Mouse (Mus musculus) myocyte (in vitro differentiated cells): ENCODE data around the gene Rbm6.

Experiments
- E2F4 ChIP-seq: IDR thresholded peaks from one replicate; pipeline ENCODE4 v1.6.1; 2011; ENCODE audit warnings: mild to moderate bottlenecking, control low read depth, moderate library complexity; ENCODE audit not compliant: insufficient read depth
- MAX ChIP-seq: IDR thresholded peaks from one replicate; pipeline ENCODE4 v1.6.1; 2011; ENCODE audit warnings: low read depth, mild to moderate bottlenecking, control low read depth
- MYOD1 ChIP-seq, 3 experiments: IDR thresholded peaks; one replicate each; pipeline ENCODE4 v1.6.1; 2011; ENCODE audit warnings: control low read depth in 2 of 3, low read depth in 2 of 3, mild to moderate bottlenecking in 2 of 3, moderate library complexity in 1 of 3; ENCODE audit not compliant: insufficient read length in 2 of 3, control insufficient read depth in 1 of 3
- POLR2A ChIP-seq: IDR thresholded peaks from one replicate; pipeline ENCODE4 v1.6.1; 2011; ENCODE audit warnings: low read depth, mild to moderate bottlenecking, control low read depth, moderate library complexity; ENCODE audit not compliant: insufficient read length
- POLR2AphosphoS2 ChIP-seq: IDR thresholded peaks from one replicate; pipeline ENCODE4 v1.6.1; 2011; ENCODE audit warnings: low read depth, control low read depth; ENCODE audit not compliant: insufficient read length
- TCF12 ChIP-seq: IDR thresholded peaks from one replicate; pipeline ENCODE4 v1.6.1; 2011; ENCODE audit warnings: mild to moderate bottlenecking, control low read depth; ENCODE audit not compliant: poor library complexity, insufficient read depth, severe bottlenecking
- USF1 ChIP-seq: IDR thresholded peaks from one replicate; pipeline ENCODE4 v1.6.1; 2011; ENCODE audit warnings: low read depth, mild to moderate bottlenecking, control low read depth, moderate library complexity

DNA sequence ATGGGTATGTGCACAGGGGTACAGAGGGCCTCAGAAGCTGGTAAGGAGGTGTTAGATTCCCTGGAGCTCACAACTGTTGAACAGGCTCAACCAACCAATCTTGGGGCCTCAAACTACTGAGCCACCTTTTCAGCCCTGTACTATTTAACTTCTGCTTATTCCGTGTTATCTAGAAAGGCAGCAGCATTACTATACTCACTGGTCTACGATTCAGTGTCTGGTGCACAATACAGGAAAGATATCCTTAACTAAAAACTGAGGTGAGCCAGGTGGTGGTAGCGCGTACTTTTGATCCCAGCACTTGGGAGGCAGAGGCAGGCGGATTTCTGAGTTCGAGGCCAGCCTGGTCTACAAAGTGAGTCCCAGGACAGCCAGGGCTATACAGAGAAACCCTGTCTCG, 24.1 kb downstream of the Rbm6 start:
- TF ChIP-seq MAX (no peak), USF1 (no peak), POLR2A (no peak), POLR2AphosphoS2 (no peak), MYOD1 (IDR thresholded peaks at IDR 0.05; ENCODE audit: control insufficient read depth in 1 of 3, insufficient read length in 2 of 3, low read depth in 2 of 3) (no peak), TCF12 (no peak), E2F4 (no peak)
